Mouse (Mus musculus) ES-E14 (cell line): Measurements from ENCODE around the gene Ltbp1.

Experiments
- CHD2 ChIP-seq: IDR thresholded peaks from 2 replicates; pipeline ENCODE4 v1.6.1; 2014; ENCODE audit warnings: mild to moderate bottlenecking, low read depth, low read length, inconsistent platforms
- HCFC1 ChIP-seq: IDR thresholded peaks from 2 replicates; pipeline ENCODE4 v1.6.1; 2012; ENCODE audit warnings: low read length, inconsistent platforms, borderline replicate concordance; ENCODE audit not compliant: insufficient read depth
- MAFK ChIP-seq: IDR thresholded peaks from 2 replicates; pipeline ENCODE4 v1.6.1; 2014; ENCODE audit warnings: mild to moderate bottlenecking, low read depth, low read length, inconsistent platforms; ENCODE audit not compliant: insufficient read depth
- ZC3H11A ChIP-seq: IDR thresholded peaks from 2 replicates; pipeline ENCODE4 v1.6.1; 2012; ENCODE audit warnings: low read depth, mild to moderate bottlenecking, inconsistent platforms, low read length, borderline replicate concordance
- ZNF384 ChIP-seq: IDR thresholded peaks from 2 replicates; pipeline ENCODE4 v1.6.1; 2012; ENCODE audit warnings: low read depth, low read length, inconsistent platforms

DNA sequence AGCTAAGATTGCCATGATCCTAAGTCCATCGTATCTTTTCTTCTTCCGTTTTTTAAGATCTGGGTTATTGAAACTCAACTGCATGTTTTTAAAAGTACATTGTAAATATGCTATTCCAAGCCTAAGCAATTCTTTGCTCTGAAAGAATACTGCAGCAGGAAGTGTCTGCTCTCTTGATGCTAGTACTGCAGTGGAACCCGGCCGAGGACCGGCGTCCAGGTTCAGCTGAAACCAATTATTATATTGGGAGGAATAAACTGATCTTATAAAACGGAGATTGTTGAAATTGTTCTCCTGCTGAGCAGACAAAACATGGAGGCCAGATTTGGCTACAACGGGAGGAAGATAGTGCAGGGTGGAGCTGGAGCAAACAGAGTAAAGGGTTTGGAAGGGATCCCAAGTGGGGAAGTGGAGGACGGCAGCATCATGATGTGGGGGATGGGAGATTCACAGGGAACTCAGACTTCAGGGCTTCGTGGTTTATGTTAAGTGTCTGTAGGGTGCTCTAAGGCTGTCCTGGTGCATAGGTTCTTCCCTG is 322.8 kb downstream of the Ltbp1 start:
- TF ChIP-seq ZNF384 (no peak), MAFK (no peak), CHD2 (no peak), HCFC1 (no peak), ZC3H11A (no peak)
